Mouse (Mus musculus) stomach, postnatal 0 days (tissue): Measurements from ENCODE around the gene Serpina5. TPM values are rescaled to one million over a fixed set of nuclear protein-coding genes. Genes with fewer than 3 reads are reported as not detected.

Experiments
- ATAC-seq: fragments of 200-750 bp; cut with Nextera tagmentation; 2 replicates; pipeline ENCODE4 v1.8.0; 2017; ENCODE audit not compliant: low FRiP score, low TSS enrichment
- DNase-seq: peaks from one replicate; pipeline ENCODE4 v3.0.0-alpha.2; 2016; ENCODE audit warnings: low spot score
- H3K27ac ChIP-seq: fragments of 300-500 bp; sonication (generic); replicated peaks from 2 replicates; pipeline ENCODE4 v1.5.1; 2014; ENCODE audit warnings: mild to moderate bottlenecking, control low read depth
- H3K27me3 ChIP-seq: fragments of 300-500 bp; sonication (generic); 2 replicates; pipeline ENCODE4 v1.6.1; 2014; ENCODE audit warnings: low read length; ENCODE audit not compliant: control insufficient read depth, insufficient read depth
- H3K36me3 ChIP-seq: fragments of 300-500 bp; sonication (generic); 2 replicates; pipeline ENCODE4 v1.6.1; 2014; ENCODE audit warnings: low read length, mixed read lengths; ENCODE audit not compliant: control insufficient read depth, insufficient read depth
- H3K4me1 ChIP-seq: fragments of 300-500 bp; sonication (generic); replicated peaks from 2 replicates; pipeline ENCODE4 v1.6.1; 2014; ENCODE audit warnings: antibody characterized with exemption; ENCODE audit not compliant: control insufficient read depth, insufficient read depth
- H3K4me2 ChIP-seq: fragments of 300-500 bp; sonication (generic); replicated peaks from 2 replicates; pipeline ENCODE4 v1.6.1; 2014; ENCODE audit warnings: low read depth, mild to moderate bottlenecking, control low read depth, moderate library complexity
- H3K4me3 ChIP-seq: fragments of 300-500 bp; sonication (generic); 2 replicates; pipeline ENCODE4 v1.5.1; 2014; ENCODE audit warnings: low read depth, low read length, control low read depth
- H3K9ac ChIP-seq: fragments of 300-500 bp; sonication (generic); 2 replicates; pipeline ENCODE4 v1.6.1; 2014; ENCODE audit warnings: mild to moderate bottlenecking, low read length, control low read depth, mixed read lengths
- H3K9me3 ChIP-seq: fragments of 300-500 bp; sonication (generic); 2 replicates; pipeline ENCODE4 v1.6.1; 2016; ENCODE audit warnings: low read length; ENCODE audit not compliant: control insufficient read depth
- CTCF ChIP-seq: IDR thresholded peaks from 2 replicates; pipeline ENCODE4 v1.5.1; 2016; ENCODE audit warnings: antibody characterized with exemption, low read depth, mild to moderate bottlenecking, moderate library complexity
- EP300 ChIP-seq: optimal IDR thresholded peaks from 2 replicates; pipeline ENCODE3; 2016; ENCODE audit warnings: antibody characterized with exemption
- WGBS: fragments of 180-500 bp; shearing (Covaris S2); extraction: QIAGEN DNeasy Blood & Tissue Kit; methylation state at CpG from one replicate; pipeline ENCODE4 v1.1.7; 2014; 5-methylcytosine and 5-hydroxymethylcytosine counted together
- polyA plus RNA-seq: library from polyadenylated mRNA; unstranded; fragments of >200 nt; fragmentation: Nextera tagmentation; extraction: Ambion mirVana; gene quantifications from 2 replicates; pipeline ENCODE4 v1.2.1, GENCODE M21; 2015

Gene Serpina5
- polyA plus RNA-seq, 1 experiment from 2014 or later: 0.07 TPM

- Histone ChIP-seq H3K36me3 (no peaks in the 10 kb centered on the region), H3K9ac (no peak overlapping the region), H3K27ac (no peak overlapping the region), H3K4me3 (no peak overlapping the region), H3K27me3 (no peaks in the 10 kb centered on the region), H3K4me2 (no peak overlapping the region), H3K4me1 (no peaks in the 10 kb centered on the region), H3K9me3 (no peaks in the 10 kb centered on the region)
- DNase-seq: no peak
- no peak for ATAC-seq
- TF ChIP-seq CTCF: no peak
- TF ChIP-seq EP300: no peak
- WGBS: 57% methylated on average over 1 of the region's 1 CpGs
Measured at GRCm38 (mm10) chr12:104143286-104143685, 42.4 kb downstream of the Serpina5 start.

DNA sequence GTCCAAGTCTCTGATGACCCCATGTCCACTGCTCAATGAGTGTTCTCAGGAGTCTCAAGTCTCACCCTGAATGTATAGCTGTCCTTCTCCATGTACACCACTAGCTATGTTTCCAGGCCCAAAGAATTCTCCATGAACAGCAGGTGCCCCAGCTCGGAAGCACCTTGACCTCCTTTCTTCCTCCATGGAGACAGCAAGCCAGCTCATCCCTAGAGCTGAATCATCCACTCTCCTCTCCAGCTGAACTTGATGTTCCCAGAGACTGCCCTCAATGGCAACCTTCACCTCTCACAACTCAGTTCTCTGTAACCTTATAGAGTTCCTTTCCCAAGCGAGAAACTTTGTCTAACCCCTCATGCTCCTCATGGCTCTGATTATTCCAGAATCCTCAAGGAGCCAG is 44.7 kb downstream of the Serpina5 start:
- WGBS: 80% methylated on average over 2 of the region's 2 CpGs
- no peaks in the 10 kb centered on the region for H3K9me3 ChIP-seq

GRCm38 (mm10) chr12:104151989-104152388 is 51.1 kb downstream of the Serpina5 start:
- TF ChIP-seq EP300: no peak
- no peak for TF ChIP-seq CTCF
- Histone ChIP-seq H3K4me2 (no peak overlapping the region), H3K4me1 (no peaks in the 10 kb centered on the region), H3K4me3 (no peak overlapping the region), H3K9me3 (no peaks in the 10 kb centered on the region), H3K9ac (no peak overlapping the region), H3K27me3 (no peaks in the 10 kb centered on the region), H3K36me3 (no peaks in the 10 kb centered on the region), H3K27ac (no peak overlapping the region)
- 72% methylated on average over 2 of the region's 2 CpGs for WGBS
- no peak for DNase-seq
- ATAC-seq: no peak

More for the DNA sequence above, 44.7 kb downstream of the Serpina5 start:
- no peaks in the 10 kb centered on the region for H3K4me1 ChIP-seq
- H3K4me2 ChIP-seq: no peak overlapping the region
- no peak overlapping the region for H3K27ac ChIP-seq
- no peak for TF ChIP-seq CTCF
- no peak for TF ChIP-seq EP300
- ATAC-seq (no peak), DNase-seq (no peak)
- H3K27me3 ChIP-seq: no peaks in the 10 kb centered on the region
- H3K9ac ChIP-seq: no peak overlapping the region
- H3K4me3 ChIP-seq: no peak overlapping the region
- H3K36me3 ChIP-seq: no peaks in the 10 kb centered on the region

- H3K4me1 ChIP-seq: no peaks in the 10 kb centered on the region
- DNase-seq: no peak
- no peak for ATAC-seq
- no peaks in the 10 kb centered on the region for H3K9me3 ChIP-seq
- WGBS: 61% methylated on average over 3 of the region's 3 CpGs
- H3K36me3 ChIP-seq: no peaks in the 10 kb centered on the region
- no peak overlapping the region for H3K4me3 ChIP-seq
- H3K4me2 ChIP-seq: no peak overlapping the region
- no peak for TF ChIP-seq CTCF
- no peak for TF ChIP-seq EP300
- H3K9ac ChIP-seq: no peak overlapping the region
- no peak overlapping the region for H3K27ac ChIP-seq
- H3K27me3 ChIP-seq: no peaks in the 10 kb centered on the region
Measured at GRCm38 (mm10) chr12:104153041-104153645, 52.2 kb downstream of the Serpina5 start.

GRCm38 (mm10) chr12:104153656-104154055 is 52.7 kb downstream of the Serpina5 start, which contains the start of gene Serpina3c:
TSS of gene Serpina3c (minus strand) at chr12:104153870.
- Histone ChIP-seq H3K4me2 (no peak within 1 kb of the TSS), H3K27ac (no peak within 1 kb of the TSS), H3K9me3 (no peaks in the 10 kb centered on the region), H3K27me3 (no peaks in the 10 kb centered on the region), H3K36me3 (no peaks in the 10 kb centered on the region), H3K4me3 (no peak within 1 kb of the TSS), H3K9ac (no peak within 1 kb of the TSS), H3K4me1 (no peaks in the 10 kb centered on the region)
- TF ChIP-seq EP300: no peak
- DNase-seq: no peak
- WGBS: 90% methylated on average over 2 of the region's 2 CpGs
- ATAC-seq: no peak

Other genes with a start within 250 kb of the Serpina5 start
- 3.5 and 6.7 TPM in 2 replicates for gene Serpina1a, start 237.6 kb upstream of the Serpina5 start, polyA plus RNA-seq
- 1.6 and 2.6 TPM in 2 replicates for gene Serpina1c, start 196.2 kb upstream of the Serpina5 start, polyA plus RNA-seq
- gene Serpina1e, start 142.1 kb upstream of the Serpina5 start, polyA plus RNA-seq: 5.0 and 5.7 TPM in 2 replicates
- 0.32 and 0.67 TPM in 2 replicates for gene Serpina11, start 111.2 kb upstream of the Serpina5 start, polyA plus RNA-seq
- 14.9 and 15.4 TPM in 2 replicates for gene Serpina9, start 87.4 kb upstream of the Serpina5 start, polyA plus RNA-seq
- 2.5 TPM in 2 replicates for gene Serpina12, start 56.7 kb upstream of the Serpina5 start, polyA plus RNA-seq
- not detected in 2 replicates for gene Serpina3a, start 11.6 kb downstream of the Serpina5 start, polyA plus RNA-seq
- gene Serpina3b, start 26.9 kb downstream of the Serpina5 start, polyA plus RNA-seq: 0.05 TPM in 1 of 2 replicates, not detected in the other
- gene Serpina3c, start 52.8 kb downstream of the Serpina5 start, polyA plus RNA-seq: 0.04 TPM in 1 of 2 replicates, not detected in the other
- gene Serpina3f, start 113.4 kb downstream of the Serpina5 start, polyA plus RNA-seq: 0.10 and 0.17 TPM in 2 replicates
- 2.4 and 5.8 TPM in 2 replicates for gene Serpina3g, start 135.1 kb downstream of the Serpina5 start, polyA plus RNA-seq
- 0.62 and 0.99 TPM in 2 replicates for gene Serpina3i, start 162.0 kb downstream of the Serpina5 start, polyA plus RNA-seq
- 0.13 and 0.15 TPM in 2 replicates for gene Serpina3j, start 213.4 kb downstream of the Serpina5 start, polyA plus RNA-seq
- gene Serpina3k, start 237.4 kb downstream of the Serpina5 start, polyA plus RNA-seq: 0.15 and 0.24 TPM in 2 replicates
- gene Serpina3m, start 237.4 kb downstream of the Serpina5 start, polyA plus RNA-seq: 0.30 TPM in 1 of 2 replicates, not detected in the other